ENCODE assay signal across 25 mouse cellular contexts in genomic region chr3:38502156-38502555, GRCm38 (mm10). TPM values are rescaled to one million over a fixed set of nuclear protein-coding genes. Genes with fewer than 3 reads are reported as not detected.
DNase-seq lines count a peak whose midpoint lies in the region; ATAC-seq lines count a peak whose summit lies in the region.
"Had no signal": no experiment of that assay in that cellular context is flagged by ENCODE, and none has a peak within 500 bp of the region (broad histone marks: within the 10 kb centered on the region; RNA-seq: fewer than 3 reads in every experiment).

No protein-coding gene starts in this region.

- H3K27me3 ChIP-seq in embryonic facial prominence, embryonic 14.5 days (replicated peaks; ENCODE audit: control insufficient read depth, insufficient read depth, low read length), result no peaks in the 10 kb centered on the region
- H3K27me3 ChIP-seq in embryonic facial prominence, embryonic 10.5 days (replicated peaks; ENCODE audit: low read depth, poor library complexity, severe bottlenecking), result 0 out of 2 replicates have a peak, but pooled peaks cover 3% of the 10 kb centered on the region
- no peaks in the 10 kb centered on the region for H3K27me3 ChIP-seq in hindbrain, embryonic 14.5 days (ENCODE audit: control insufficient read depth, insufficient read depth, low read length)
- H3K27me3 ChIP-seq in hindbrain, embryonic 11.5 days (ENCODE audit: control insufficient read depth, insufficient read depth, low read length), result no peaks in the 10 kb centered on the region
- H3K27me3 ChIP-seq in heart, embryonic 12.5 days (replicated peaks), result no peaks in the 10 kb centered on the region
- H3K27me3 ChIP-seq: embryonic facial prominence, embryonic 13.5 days; forebrain, embryonic 15.5 days; hindbrain, embryonic 15.5 days had no signal

- no peak overlapping the region for H3K27ac ChIP-seq in embryonic facial prominence, embryonic 14.5 days (replicated peaks; ENCODE audit: low read depth, low read length)
- H3K27ac ChIP-seq in embryonic facial prominence, embryonic 10.5 days (replicated peaks), result no peak overlapping the region
- no peak overlapping the region for H3K27ac ChIP-seq in hindbrain, embryonic 14.5 days
- no peak overlapping the region for H3K27ac ChIP-seq in hindbrain, embryonic 11.5 days (ENCODE audit: low read depth, low read length)
- no peak overlapping the region for H3K27ac ChIP-seq in heart, embryonic 12.5 days (ENCODE audit: poor library complexity, severe bottlenecking)
- H3K27ac ChIP-seq: embryonic facial prominence, embryonic 13.5 days; forebrain, embryonic 15.5 days; heart, adult 2 months; heart, embryonic 10.5 days; hindbrain, embryonic 10.5 days; hindbrain, embryonic 15.5 days had no signal

- H3K9ac ChIP-seq in embryonic facial prominence, embryonic 14.5 days (ENCODE audit: low read depth, low read length), result no peak overlapping the region
- H3K9ac ChIP-seq in hindbrain, embryonic 14.5 days, result no peak overlapping the region
- no peak overlapping the region for H3K9ac ChIP-seq in hindbrain, embryonic 11.5 days (ENCODE audit: low read depth, low read length)
- no peak overlapping the region for H3K9ac ChIP-seq in heart, embryonic 12.5 days
- H3K9ac ChIP-seq: embryonic facial prominence, embryonic 13.5 days; forebrain, embryonic 15.5 days; hindbrain, embryonic 15.5 days had no signal

- no peaks in the 10 kb centered on the region for H3K4me1 ChIP-seq in embryonic facial prominence, embryonic 14.5 days (ENCODE audit: control insufficient read depth, insufficient read depth, low read length)
- 0 out of 2 replicates have a peak, but pooled peaks cover 6% of the 10 kb centered on the region for H3K4me1 ChIP-seq in embryonic facial prominence, embryonic 10.5 days
- no peaks in the 10 kb centered on the region; the same call in 1 of the 2 replicates for H3K4me1 ChIP-seq in hindbrain, embryonic 14.5 days (replicated peaks; ENCODE audit: control insufficient read depth, insufficient read depth, low read length)
- no peaks in the 10 kb centered on the region for H3K4me1 ChIP-seq in hindbrain, embryonic 11.5 days (replicated peaks; ENCODE audit: control insufficient read depth, insufficient read depth, low read length)
- H3K4me1 ChIP-seq in heart, embryonic 12.5 days (replicated peaks), result peaks cover 1% of the 10 kb centered on the region
- H3K4me1 ChIP-seq: embryonic facial prominence, embryonic 13.5 days; heart, embryonic 10.5 days had no signal

- H3K9me3 ChIP-seq in embryonic facial prominence, embryonic 14.5 days (ENCODE audit: control insufficient read depth, low read length), result no peaks in the 10 kb centered on the region
- no peaks in the 10 kb centered on the region for H3K9me3 ChIP-seq in embryonic facial prominence, embryonic 10.5 days
- no peaks in the 10 kb centered on the region for H3K9me3 ChIP-seq in hindbrain, embryonic 14.5 days (ENCODE audit: control insufficient read depth, low read length)
- no peaks in the 10 kb centered on the region for H3K9me3 ChIP-seq in hindbrain, embryonic 11.5 days (ENCODE audit: control insufficient read depth, low read length)
- no peaks in the 10 kb centered on the region for H3K9me3 ChIP-seq in heart, embryonic 12.5 days (replicated peaks)
- H3K9me3 ChIP-seq: embryonic facial prominence, embryonic 13.5 days; forebrain, embryonic 15.5 days; heart, embryonic 10.5 days; hindbrain, embryonic 10.5 days; hindbrain, embryonic 15.5 days had no signal

- no peak for DNase-seq in embryonic facial prominence, embryonic 14.5 days (ENCODE audit: low spot score)
- DNase-seq in embryonic facial prominence, embryonic 10.5 days (ENCODE audit: low spot score), result no peak
- no peak for DNase-seq in hindbrain, embryonic 14.5 days (ENCODE audit: low spot score)
- DNase-seq in hindbrain, embryonic 11.5 days (ENCODE audit: low spot score), result no peak
- peak; percentile 30 for DNase-seq in Muller cell, postnatal 12 days (ENCODE audit: inconsistent ontology term)
- DNase-seq in retina, postnatal 1 day, result peak; percentile 55
- DNase-seq: adrenal gland, postnatal 10 days; adrenal gland, postnatal 36 days; cerebellum, adult 11 months; cerebellum, adult 2 months; cerebellum, adult 9-11 months; cerebellum, postnatal 25 days; gastrocnemius, postnatal 25 days; heart, adult 2 months; heart, postnatal 36 days had no signal

- H3K36me3 ChIP-seq in embryonic facial prominence, embryonic 14.5 days (ENCODE audit: control insufficient read depth, insufficient read depth, low read length), result no peaks in the 10 kb centered on the region
- H3K36me3 ChIP-seq in embryonic facial prominence, embryonic 10.5 days (replicated peaks), result no peaks in the 10 kb centered on the region
- no peaks in the 10 kb centered on the region for H3K36me3 ChIP-seq in hindbrain, embryonic 14.5 days (replicated peaks; ENCODE audit: control insufficient read depth, insufficient read depth)
- H3K36me3 ChIP-seq in hindbrain, embryonic 11.5 days (ENCODE audit: control insufficient read depth, insufficient read depth, low read length), result no peaks in the 10 kb centered on the region
- H3K36me3 ChIP-seq in heart, embryonic 12.5 days, result no peaks in the 10 kb centered on the region
- H3K36me3 ChIP-seq: embryonic facial prominence, embryonic 13.5 days; forebrain, embryonic 15.5 days; heart, embryonic 10.5 days; hindbrain, embryonic 10.5 days; hindbrain, embryonic 15.5 days had no signal

- H3K4me2 ChIP-seq in embryonic facial prominence, embryonic 14.5 days (ENCODE audit: low read depth, low read length), result no peak overlapping the region
- H3K4me2 ChIP-seq in hindbrain, embryonic 14.5 days (replicated peaks), result no peak overlapping the region
- H3K4me2 ChIP-seq in hindbrain, embryonic 11.5 days (replicated peaks; ENCODE audit: low read depth, low read length), result no peak overlapping the region
- no peak overlapping the region for H3K4me2 ChIP-seq in heart, embryonic 12.5 days
- H3K4me2 ChIP-seq: embryonic facial prominence, embryonic 13.5 days; forebrain, embryonic 15.5 days; hindbrain, embryonic 15.5 days had no signal

- WGBS in embryonic facial prominence, embryonic 14.5 days, result 59% methylated on average over 5 of the region's 5 CpGs
- 73% methylated on average over 5 of the region's 5 CpGs for WGBS in embryonic facial prominence, embryonic 10.5 days
- WGBS in hindbrain, embryonic 14.5 days, result 31% methylated on average over 5 of the region's 5 CpGs
- WGBS in hindbrain, embryonic 11.5 days, result 68% methylated on average over 5 of the region's 5 CpGs
- WGBS in heart, embryonic 12.5 days, result 74% methylated on average over 5 of the region's 5 CpGs

- H3K4me3 ChIP-seq in embryonic facial prominence, embryonic 14.5 days (ENCODE audit: low read depth, low read length), result no peak overlapping the region
- no peak overlapping the region for H3K4me3 ChIP-seq in embryonic facial prominence, embryonic 10.5 days
- no peak overlapping the region for H3K4me3 ChIP-seq in hindbrain, embryonic 14.5 days (replicated peaks; ENCODE audit: low read length)
- H3K4me3 ChIP-seq in hindbrain, embryonic 11.5 days (ENCODE audit: low read depth, low read length), result no peak overlapping the region
- H3K4me3 ChIP-seq in heart, embryonic 12.5 days, result no peak overlapping the region
- H3K4me3 ChIP-seq: embryonic facial prominence, embryonic 13.5 days; forebrain, embryonic 15.5 days; heart, adult 2 months; heart, embryonic 10.5 days; hindbrain, embryonic 10.5 days; hindbrain, embryonic 15.5 days had no signal

- peak; percentile 42; the same call in 1 of the 2 replicates for ATAC-seq in embryonic facial prominence, embryonic 14.5 days (ENCODE audit: low read depth)
- peak; percentile 17; the same call in 1 of the 2 replicates for ATAC-seq in hindbrain, embryonic 14.5 days (ENCODE audit: low FRiP score)
- ATAC-seq in hindbrain, embryonic 11.5 days (ENCODE audit: low FRiP score), result no peak
- ATAC-seq in megakaryocyte progenitor cell, adult 5-6 weeks (replicated peaks; ENCODE audit: poor library complexity), result no peak
- ATAC-seq in heart, embryonic 12.5 days (ENCODE audit: insufficient number of reproducible peaks, low FRiP score), result no peak
- ATAC-seq: inflammation-experienced regulatory T-cells, adult 6 months; intestine, embryonic 16.5 days; Patski had no signal

RNA-seq across cellular contexts. Expression of gene Ankrd50, which starts 17.5 kb away (rescaled TPM):
- polyA plus RNA-seq in embryonic facial prominence, embryonic 14.5 days (2014; fragmentation: Nextera tagmentation; extraction: Ambion mirVana), result 32.1 and 33.6 TPM in 2 replicates
- 21.0 and 22.9 TPM in 2 replicates for polyA plus RNA-seq in embryonic facial prominence, embryonic 10.5 days (2016; fragmentation: Nextera tagmentation; extraction: Ambion mirVana)
- polyA plus RNA-seq in hindbrain, embryonic 14.5 days (2014; fragmentation: Nextera tagmentation; extraction: Ambion mirVana), result 27.6 and 29.3 TPM in 2 replicates
- polyA plus RNA-seq in hindbrain, embryonic 11.5 days (2014; fragmentation: Nextera tagmentation; extraction: Ambion mirVana), result 28.1 and 30.4 TPM in 2 replicates
- 4.1 and 4.5 TPM in 2 replicates for total RNA-seq in megakaryocyte progenitor cell, adult 5-6 weeks (2015)
- 3.4 and 3.5 TPM in 2 replicates for total RNA-seq in megakaryocyte progenitor cell, adult 5-6 weeks (2017)
- 27.3 and 32.4 TPM in 2 replicates for polyA plus RNA-seq in heart, embryonic 12.5 days (2016; fragmentation: Nextera tagmentation; extraction: Ambion mirVana)

Comparison
In these comparisons a context has a peak if more than half of its experiments do, and no peak if none do; other contexts are left out.
1. ATAC-seq: peak in embryonic facial prominence, embryonic 14.5 days (single experiment) and hindbrain, embryonic 14.5 days (single experiment); none in hindbrain, embryonic 11.5 days (single experiment), megakaryocyte progenitor cell, adult 5-6 weeks (single experiment) and heart, embryonic 12.5 days (single experiment).
2. DNase-seq: peak in Muller cell, postnatal 12 days (single experiment) and retina, postnatal 1 day (single experiment); none in embryonic facial prominence, embryonic 14.5 days (single experiment), embryonic facial prominence, embryonic 10.5 days (single experiment), hindbrain, embryonic 14.5 days (single experiment) and hindbrain, embryonic 11.5 days (single experiment).